Mouse (Mus musculus) c-Kit-positive CD71-negative TER-119-negative erythroid progenitor cells, embryonic 14.5 days (primary cell): Measurements from ENCODE around the gene Tnfaip8l2.

Source experiments
- DNase-seq: peaks from one replicate; pipeline ENCODE4 v3.0.0-alpha.2; 2013; ENCODE audit warnings: low read depth

Tnfaip8l2 gene

GRCm38 (mm10) chr3:95141952-95142616 lies at the start of gene Tnfaip8l2:
Gene Tnfaip8l2 (minus strand): TSS chr3:95142360.
- no peak for DNase-seq

GRCm38 (mm10) chr3:95186888-95187287 lies 44.7 kb upstream of the Tnfaip8l2 start:
- DNase-seq: no peak

GRCm38 (mm10) chr3:95186100-95186499 lies 43.9 kb upstream of the Tnfaip8l2 start:
- DNase-seq: no peak

DNA sequence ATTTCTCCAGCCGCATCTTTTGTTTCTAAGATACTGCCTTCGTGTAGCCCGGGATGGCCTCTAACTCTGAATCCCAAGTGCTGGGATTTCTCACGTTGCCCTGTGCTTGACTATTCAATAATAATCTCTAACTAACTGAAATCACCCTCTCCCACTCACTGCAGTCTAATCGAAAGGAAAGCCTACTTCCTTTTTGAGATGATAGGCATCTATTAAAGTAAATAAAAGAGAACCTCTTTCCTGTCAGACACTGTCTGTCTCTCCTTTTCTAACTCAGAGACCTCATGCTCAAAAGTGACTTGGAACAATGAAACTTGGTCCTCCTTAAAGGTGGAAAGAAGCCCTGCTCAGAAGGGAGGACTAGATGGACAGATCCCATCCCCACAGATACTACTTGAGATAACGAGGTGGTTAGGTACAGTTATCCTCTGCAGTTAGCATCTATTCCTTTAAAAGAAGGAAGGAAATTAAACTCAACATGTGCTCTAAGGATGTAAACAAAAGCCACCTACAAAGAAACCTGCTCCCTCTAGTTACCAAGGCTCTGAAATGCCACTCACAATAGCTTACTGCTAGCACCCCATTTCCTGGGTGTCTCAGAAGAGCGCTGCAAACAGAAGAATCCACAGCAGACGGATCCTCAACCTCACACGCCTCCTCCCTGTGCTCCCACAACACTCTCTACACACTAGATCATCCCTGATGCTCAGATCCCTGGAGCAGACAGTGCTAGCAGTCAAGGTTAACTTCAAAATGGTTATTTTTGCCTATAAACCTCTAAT lies 42.8 kb upstream of the Tnfaip8l2 start:
- no peak for DNase-seq

DNA sequence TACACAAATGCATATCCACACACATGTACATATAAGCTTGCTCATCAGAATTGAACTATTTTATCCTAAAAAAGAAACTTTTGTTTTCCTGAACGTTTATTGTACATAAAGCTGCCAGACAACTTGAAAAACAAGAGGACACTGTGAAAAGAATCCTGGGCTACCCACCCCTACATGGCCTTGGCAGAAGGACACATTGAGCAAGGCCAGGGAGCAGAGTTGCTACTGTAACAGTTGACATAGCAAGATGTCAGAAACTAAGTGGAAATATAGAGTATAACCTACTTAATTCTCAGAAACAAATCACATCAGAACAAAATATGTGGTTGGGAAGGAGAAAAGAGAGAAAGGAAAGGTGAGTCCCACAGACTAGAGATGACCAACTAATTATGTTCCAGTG lies 39.7 kb upstream of the Tnfaip8l2 start:
- no peak for DNase-seq

DNA sequence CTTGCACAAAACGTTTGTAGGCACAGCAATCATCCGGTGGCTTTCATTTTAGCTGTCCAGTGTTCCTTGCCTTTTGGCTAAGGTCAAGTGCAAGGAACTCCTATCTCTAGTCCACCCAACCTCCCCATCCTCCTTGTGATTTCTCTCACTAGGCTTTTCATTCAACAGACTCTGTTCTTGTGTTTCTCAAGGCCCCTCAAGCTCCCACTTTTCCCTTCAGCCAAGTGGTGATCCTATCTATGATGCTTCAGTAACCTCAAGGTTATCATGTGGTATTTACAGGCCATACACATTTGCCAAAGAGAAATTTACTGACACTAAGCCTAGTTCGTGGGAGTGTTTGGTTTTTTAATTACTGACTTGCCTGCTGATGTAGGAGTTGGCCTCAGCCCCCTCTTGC lies 37.7 kb upstream of the Tnfaip8l2 start:
- DNase-seq: no peak

DNA sequence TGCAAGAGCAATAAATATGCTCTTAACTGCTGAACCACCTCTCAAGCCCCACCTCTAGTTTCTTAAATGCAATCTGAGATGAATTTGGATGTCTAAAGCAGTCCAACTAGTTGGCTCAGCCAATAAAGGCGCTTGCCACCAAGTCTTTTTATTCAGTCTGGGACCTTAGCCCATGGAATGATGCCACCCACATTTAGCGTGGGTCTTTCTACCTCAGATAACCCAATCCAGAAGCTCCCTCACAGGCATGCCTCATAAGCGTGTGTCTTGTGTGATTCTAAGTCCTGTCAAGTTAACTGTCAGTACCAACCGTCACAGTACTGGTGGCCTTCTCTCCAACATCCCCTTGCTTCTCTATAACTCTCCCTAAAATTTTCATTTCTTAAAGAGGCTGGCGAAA lies 36.8 kb upstream of the Tnfaip8l2 start:
- no peak for DNase-seq

- no peak for DNase-seq
Observed at GRCm38 (mm10) chr3:95177583-95177982, 35.4 kb upstream of the Tnfaip8l2 start.

DNA sequence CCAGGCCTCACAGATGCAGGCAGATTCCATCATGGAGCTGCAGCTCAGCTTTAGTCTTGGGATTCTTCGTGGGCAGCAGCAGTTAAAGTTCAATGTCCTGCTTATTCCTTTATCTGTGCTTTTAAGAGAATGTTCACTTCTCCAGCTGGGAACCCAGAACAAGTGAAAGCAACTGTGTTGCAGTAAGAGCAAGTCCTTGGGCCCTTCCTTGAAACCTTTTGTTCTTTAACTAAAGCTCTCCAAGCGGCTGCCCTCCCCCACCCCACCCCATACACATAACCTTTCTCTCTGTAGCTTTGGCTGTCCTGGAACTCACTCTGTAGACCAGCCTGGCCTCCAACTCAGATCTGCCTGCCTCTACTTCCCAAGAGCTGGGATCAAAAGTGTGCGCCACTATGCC lies 34.3 kb upstream of the Tnfaip8l2 start:
- no peak for DNase-seq

DNA sequence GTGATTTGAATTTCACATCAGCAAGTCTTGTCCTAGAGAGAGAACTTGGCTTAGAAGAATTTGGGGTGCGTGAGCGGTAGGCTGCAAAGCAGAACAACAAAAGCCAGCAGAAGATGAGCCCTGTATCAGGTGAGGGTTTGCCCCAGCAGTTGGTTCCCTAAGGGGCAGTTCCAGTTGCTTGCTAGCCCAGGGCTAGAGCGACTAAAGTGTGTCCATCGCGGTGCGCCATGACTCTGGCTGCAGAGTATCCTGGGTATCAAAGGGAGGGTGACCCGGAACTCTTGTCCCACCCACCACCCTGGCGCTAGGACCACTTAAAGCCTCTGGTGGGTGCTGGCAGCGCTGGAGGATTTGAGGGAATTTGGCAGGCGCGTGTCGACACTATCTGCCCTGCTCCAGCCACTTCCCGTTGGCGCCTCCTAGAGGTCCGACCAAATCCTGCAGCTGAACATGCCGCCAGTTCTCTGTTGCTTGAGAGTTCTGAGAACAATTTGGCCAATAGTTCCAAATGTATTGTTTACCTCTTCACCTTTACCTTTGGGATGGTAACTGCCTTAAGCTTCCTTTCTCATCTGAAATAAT lies 31.9 kb upstream of the Tnfaip8l2 start:
- DNase-seq: peak; percentile 83

DNA sequence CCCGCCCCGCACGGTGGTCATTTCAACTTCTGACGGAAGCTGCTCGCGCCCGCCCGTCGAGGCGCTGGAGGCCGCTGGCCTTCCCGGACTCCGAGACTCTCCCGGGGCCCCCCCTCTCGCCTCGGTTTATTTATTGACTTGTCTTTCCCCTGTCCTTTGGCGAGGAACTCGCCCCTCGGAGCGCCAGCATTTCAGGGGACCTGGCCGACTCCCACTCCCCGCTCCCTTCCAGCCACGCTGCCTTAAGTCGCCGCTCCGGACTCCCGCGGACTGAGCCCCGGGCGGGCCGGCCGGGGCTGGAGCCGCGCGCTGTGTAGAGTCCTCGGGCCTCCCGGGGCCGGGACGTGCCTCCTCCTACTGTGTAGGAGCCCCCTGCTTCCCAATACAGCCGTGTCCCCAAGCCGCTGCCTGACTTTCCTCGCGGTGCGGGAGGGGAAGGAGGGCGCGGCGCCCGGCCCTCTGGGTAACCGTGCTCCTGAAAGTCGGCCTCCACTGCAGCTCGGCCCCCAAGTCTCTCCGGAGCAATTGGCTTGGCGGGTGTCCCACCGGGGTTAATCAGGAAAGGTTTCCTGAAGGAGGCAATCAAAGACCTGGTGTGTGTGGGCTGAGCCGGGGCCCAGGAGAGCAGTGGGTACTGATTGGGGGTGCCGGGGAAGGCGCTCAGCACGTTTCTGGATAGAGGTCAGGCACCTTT lies 31.2 kb upstream of the Tnfaip8l2 start:
- DNase-seq: no peak

DNA sequence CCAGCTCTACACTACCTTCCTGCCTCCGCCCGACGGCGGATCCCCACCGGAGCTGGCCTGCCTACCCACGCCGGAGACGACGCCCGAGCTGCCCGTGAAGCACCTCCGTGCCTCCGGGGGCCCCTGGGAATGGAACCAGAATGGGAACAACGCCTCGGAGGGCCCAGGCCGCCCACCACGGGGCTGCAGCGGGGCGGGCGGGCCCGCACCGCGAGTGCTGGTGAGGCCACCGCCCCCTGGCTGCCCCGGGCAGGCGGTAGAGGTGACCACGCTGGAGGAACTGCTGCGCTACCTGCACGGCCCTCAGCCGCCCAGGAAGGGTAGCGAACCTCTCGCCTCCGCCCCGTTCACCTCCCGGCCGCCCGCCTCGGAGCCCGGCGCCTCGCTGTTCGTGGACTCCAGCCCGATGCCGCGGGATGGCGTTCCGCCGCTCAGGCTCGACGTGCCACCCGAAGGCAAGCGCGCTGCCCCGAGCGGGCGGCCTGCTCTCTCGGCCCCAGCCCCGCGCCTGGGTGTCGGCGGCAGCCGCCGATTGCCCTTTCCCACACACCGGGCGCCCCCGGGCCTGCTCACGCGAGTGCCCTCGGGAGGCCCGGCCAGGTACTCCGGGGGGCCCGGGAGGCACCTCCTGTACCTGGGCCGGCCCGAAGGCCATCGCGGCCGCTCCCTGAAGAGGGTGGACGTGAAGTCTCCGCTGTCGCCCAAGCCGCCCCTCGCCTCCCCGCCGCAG lies 30.5 kb upstream of the Tnfaip8l2 start:
- DNase-seq: no peak

DNA sequence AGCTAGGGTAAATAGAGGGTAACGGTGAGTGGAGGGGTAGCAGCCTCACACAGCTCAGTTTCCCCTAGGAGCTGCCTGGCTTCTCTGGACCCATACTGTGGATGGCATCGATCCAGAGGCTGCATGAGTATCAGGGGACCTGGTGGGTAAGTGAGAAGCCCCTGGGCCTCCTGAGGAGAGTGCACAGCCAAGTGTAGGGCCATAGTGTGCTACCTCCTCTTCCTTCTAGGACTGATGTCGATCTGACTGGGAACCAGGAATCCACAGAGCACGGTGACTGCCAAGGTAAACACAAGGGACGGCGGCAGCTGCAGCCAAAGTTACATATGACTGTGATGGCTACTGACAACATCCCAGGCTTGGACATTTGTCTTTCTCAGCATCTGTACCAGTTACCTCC lies 28.9 kb upstream of the Tnfaip8l2 start:
- no peak for DNase-seq

GRCm38 (mm10) chr3:95169996-95170395 lies 27.8 kb upstream of the Tnfaip8l2 start:
- DNase-seq: no peak

GRCm38 (mm10) chr3:95164840-95165239 lies 22.7 kb upstream of the Tnfaip8l2 start:
- no peak for DNase-seq

DNA sequence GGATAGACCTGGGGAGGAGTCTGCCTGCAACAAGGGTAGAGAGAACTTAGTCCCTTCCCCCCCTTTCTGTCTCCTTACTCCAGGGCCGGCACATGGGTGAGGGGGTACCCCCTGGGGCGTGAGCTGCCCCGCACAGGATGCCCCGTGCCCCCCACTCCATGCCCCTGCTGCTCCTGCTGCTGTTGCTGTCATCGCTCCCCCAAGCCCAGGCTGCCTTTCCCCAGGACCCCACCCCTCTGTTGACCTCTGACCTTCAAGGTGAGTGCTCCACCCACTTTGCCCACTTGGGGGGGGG lies 22.0 kb upstream of the Tnfaip8l2 start:
- no peak for DNase-seq

DNA sequence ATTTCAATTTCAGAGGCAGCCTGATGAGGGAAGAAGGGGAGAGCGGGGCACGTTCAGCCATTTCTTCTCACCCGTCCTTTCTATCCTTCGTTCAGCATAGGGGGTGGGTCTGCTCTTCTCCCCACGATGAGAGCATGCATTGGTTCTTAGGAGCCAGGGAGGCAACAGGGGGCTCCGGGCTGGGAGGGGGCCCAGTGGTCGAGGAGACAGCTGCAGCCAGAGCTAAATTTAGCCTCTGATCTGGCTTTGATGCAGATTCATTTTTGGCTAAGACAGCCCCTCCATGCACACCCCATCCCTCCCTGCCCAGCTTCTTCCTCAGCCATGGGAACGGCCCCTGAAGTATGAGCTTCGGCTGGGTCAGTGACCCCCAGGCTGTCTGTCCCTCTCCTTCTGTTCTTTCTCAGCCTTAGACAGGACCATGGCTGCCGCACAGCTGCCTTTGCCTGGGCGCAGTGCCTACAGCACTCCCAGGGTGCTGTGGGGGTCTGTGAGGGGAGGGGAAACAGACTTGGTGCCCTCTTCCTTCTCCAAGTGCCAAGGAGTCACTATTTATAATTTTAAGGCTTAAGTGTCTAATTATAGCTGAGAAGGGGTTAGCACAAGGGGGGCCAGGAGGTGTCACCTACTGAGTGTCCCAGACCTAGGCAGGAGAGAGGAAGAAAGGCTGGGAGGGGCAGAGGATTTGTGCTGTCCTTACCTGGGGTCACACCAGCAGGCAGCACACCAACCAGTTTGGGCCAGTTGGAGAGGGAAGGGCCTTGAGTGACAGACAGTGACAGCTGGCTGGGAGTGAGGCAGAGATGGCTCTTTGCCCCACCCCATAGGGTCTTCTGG lies 21.5 kb upstream of the Tnfaip8l2 start:
- no peak for DNase-seq

- DNase-seq: no peak
Observed at GRCm38 (mm10) chr3:95162345-95162628, 20.1 kb upstream of the Tnfaip8l2 start.

GRCm38 (mm10) chr3:95161618-95162344 lies 19.6 kb upstream of the Tnfaip8l2 start:
- DNase-seq: no peak

DNA sequence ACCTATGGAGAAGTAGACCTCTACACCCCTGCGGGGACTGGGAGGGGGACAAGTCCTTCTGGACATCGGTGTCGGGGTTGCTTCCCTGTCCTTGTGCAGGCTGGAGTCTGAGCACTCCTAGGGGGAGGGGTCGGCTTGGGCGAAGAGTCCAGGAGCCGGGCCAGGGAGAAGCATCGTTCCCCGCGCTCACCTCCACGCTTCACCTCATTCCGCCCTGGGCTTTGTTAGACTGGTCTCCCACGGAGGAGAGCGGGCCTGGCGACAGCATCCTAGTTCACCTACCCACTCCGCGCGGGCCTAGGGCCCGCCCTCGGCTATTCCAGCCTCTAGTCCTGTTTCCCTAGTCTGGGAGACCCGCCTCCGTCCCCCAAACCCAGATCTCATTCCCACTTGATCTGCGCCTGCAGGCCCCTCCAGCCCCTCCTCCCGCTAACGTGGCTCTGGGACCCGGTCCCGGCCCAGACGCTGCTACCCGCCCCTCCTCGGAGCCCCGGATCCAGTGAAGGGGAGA lies 18.9 kb upstream of the Tnfaip8l2 start:
- no peak for DNase-seq
